Mouse (Mus musculus) MEL (cell line): ENCODE measurements around the gene Cd163. TPM values are rescaled to one million over a fixed set of nuclear protein-coding genes. Genes with fewer than 3 reads are reported as not detected.

Source experiments
- DNase-seq: peaks from one replicate; pipeline ENCODE4 v3.0.0; 2011; ENCODE audit warnings: low read depth, low spot score
- H3K27ac ChIP-seq: 2 replicates; pipeline ENCODE4 v1.5.1; 2012; ENCODE audit warnings: low read depth, mild to moderate bottlenecking, control low read depth, low read length, moderate library complexity; ENCODE audit not compliant: control insufficient read depth
- H3K27me3 ChIP-seq, 2 experiments: fragments of 150-350 bp in 1 of 2; sonication (generic) in 1 of 2; 2 replicates each; pipeline ENCODE4 v1.6.1; 2012; ENCODE audit warnings: low read length in 2 of 2, mild to moderate bottlenecking in 2 of 2, improper control_type of control experiment in 1 of 2, moderate library complexity in 1 of 2; ENCODE audit not compliant: insufficient read depth in 2 of 2, control insufficient read depth in 1 of 2
- H3K36me3 ChIP-seq, 2 experiments: 2 replicates each; pipeline ENCODE4 v1.6.1; 2012 to 2014; ENCODE audit warnings: low read length in 2 of 2, improper control_type of control experiment in 1 of 2, inconsistent platforms in 1 of 2, mild to moderate bottlenecking in 1 of 2; ENCODE audit not compliant: insufficient read depth in 2 of 2, control insufficient read depth in 1 of 2
- H3K4me1 ChIP-seq, 2 experiments: fragments of 150-350 bp in 1 of 2; sonication (generic) in 1 of 2; 2 replicates each; pipeline ENCODE4 v1.6.1; 2012; ENCODE audit warnings: low read length in 2 of 2, improper control_type of control experiment in 1 of 2, mild to moderate bottlenecking in 1 of 2; ENCODE audit not compliant: insufficient read depth in 2 of 2, control insufficient read depth in 1 of 2
- H3K4me3 ChIP-seq, 2 experiments: fragments of 150-350 bp in 1 of 2; sonication (generic) in 1 of 2; 2 replicates each; pipeline ENCODE4 v1.5.1; 2012; ENCODE audit warnings: low read depth in 2 of 2, low read length in 2 of 2, mild to moderate bottlenecking in 2 of 2, moderate library complexity in 2 of 2, control low read depth in 1 of 2, improper control_type of control experiment in 1 of 2; ENCODE audit not compliant: control insufficient read depth in 1 of 2, insufficient read depth in 1 of 2
- H3K79me2 ChIP-seq: 2 replicates; pipeline ENCODE4 v1.6.1; 2012; ENCODE audit warnings: mild to moderate bottlenecking, low read length, moderate library complexity; ENCODE audit not compliant: control insufficient read depth, poor library complexity, insufficient read depth
- H3K9ac ChIP-seq: 2 replicates; pipeline ENCODE4 v1.6.1; 2012; ENCODE audit warnings: low read depth, mild to moderate bottlenecking, control low read depth, low read length, moderate library complexity; ENCODE audit not compliant: control insufficient read depth, poor library complexity, severe bottlenecking
- H3K9me3 ChIP-seq: fragments of 150-350 bp; sonication (generic); replicated peaks from 2 replicates; pipeline ENCODE4 v1.6.1; 2012; ENCODE audit warnings: mild to moderate bottlenecking, low read length, improper control_type of control experiment, moderate library complexity; ENCODE audit not compliant: insufficient read depth
- CTCF ChIP-seq, 3 experiments: IDR thresholded peaks in 2 of 3; conservative IDR thresholded peaks in 1 of 3; 2 replicates each; pipeline ENCODE4 v1.5.1; 2011 to 2012; ENCODE audit warnings: low read length in 3 of 3, low read depth in 2 of 3, mild to moderate bottlenecking in 2 of 3, improper control_type of control experiment in 1 of 3, inconsistent platforms in 1 of 3, mixed read lengths in 1 of 3, moderate library complexity in 1 of 3; ENCODE audit not compliant: control insufficient read depth in 1 of 3, insufficient read depth in 1 of 3, poor library complexity in 1 of 3, severe bottlenecking in 1 of 3
- E2F4 ChIP-seq: IDR thresholded peaks from 2 replicates; pipeline ENCODE4 v1.6.1; 2011; ENCODE audit warnings: low read depth, low read length, improper control_type of control experiment, borderline replicate concordance
- ELF1 ChIP-seq: IDR thresholded peaks from 2 replicates; pipeline ENCODE4 v1.6.1; 2014; ENCODE audit warnings: low read depth, mild to moderate bottlenecking, inconsistent platforms, low read length, improper control_type of control experiment, moderate library complexity
- EP300 ChIP-seq, 2 experiments: IDR thresholded peaks; 2 replicates each; pipeline ENCODE4 v1.6.1; 2011; ENCODE audit warnings: improper control_type of control experiment in 2 of 2, low read length in 2 of 2, low read depth in 1 of 2, mild to moderate bottlenecking in 1 of 2
- ETS1 ChIP-seq: IDR thresholded peaks from 2 replicates; pipeline ENCODE4 v1.6.1; 2012; ENCODE audit warnings: low read depth, mild to moderate bottlenecking, inconsistent platforms, low read length, improper control_type of control experiment, moderate library complexity
- GATA1 ChIP-seq: IDR thresholded peaks from 2 replicates; pipeline ENCODE4 v1.6.1; 2011; ENCODE audit warnings: low read depth, low read length, improper control_type of control experiment
- HCFC1 ChIP-seq: IDR thresholded peaks from 2 replicates; pipeline ENCODE4 v1.6.1; 2012; ENCODE audit warnings: low read depth, mild to moderate bottlenecking, inconsistent platforms, low read length, improper control_type of control experiment, moderate library complexity
- MAFK ChIP-seq: IDR thresholded peaks from 2 replicates; pipeline ENCODE4 v1.6.1; 2011; ENCODE audit warnings: low read depth, mild to moderate bottlenecking, low read length, improper control_type of control experiment, borderline replicate concordance
- MAX ChIP-seq: IDR thresholded peaks from 2 replicates; pipeline ENCODE4 v1.6.1; 2011; ENCODE audit warnings: low read length, improper control_type of control experiment
- MAZ ChIP-seq: IDR thresholded peaks from 2 replicates; pipeline ENCODE4 v1.6.1; 2012; ENCODE audit warnings: low read depth, mild to moderate bottlenecking, inconsistent platforms, low read length, improper control_type of control experiment
- MEF2A ChIP-seq: IDR thresholded peaks from 2 replicates; pipeline ENCODE4 v1.6.1; 2014; ENCODE audit warnings: low read depth, mild to moderate bottlenecking, inconsistent platforms, low read length, improper control_type of control experiment; ENCODE audit not compliant: poor library complexity, insufficient replicate concordance, severe bottlenecking; ENCODE audit errors: extremely low read depth
- MYB ChIP-seq: IDR thresholded peaks from 2 replicates; pipeline ENCODE4 v1.6.1; 2011; ENCODE audit warnings: mild to moderate bottlenecking, low read depth, low read length, improper control_type of control experiment
- NELFE ChIP-seq: IDR thresholded peaks from 2 replicates; pipeline ENCODE4 v1.6.1; 2011; ENCODE audit warnings: low read depth, low read length, improper control_type of control experiment
- NRF1 ChIP-seq: IDR thresholded peaks from 2 replicates; pipeline ENCODE4 v1.6.1; 2014; ENCODE audit warnings: low read depth, mild to moderate bottlenecking, inconsistent platforms, low read length, improper control_type of control experiment, moderate library complexity; ENCODE audit not compliant: poor library complexity, insufficient read depth, severe bottlenecking
- POLR2A ChIP-seq, 2 experiments: IDR thresholded peaks; 2 replicates each; pipeline ENCODE4 v1.6.1; 2011 to 2012; ENCODE audit warnings: low read length in 2 of 2, mild to moderate bottlenecking in 2 of 2, control low read depth in 1 of 2, improper control_type of control experiment in 1 of 2, low read depth in 1 of 2, moderate library complexity in 1 of 2; ENCODE audit not compliant: control insufficient read depth in 1 of 2, insufficient read depth in 1 of 2, poor library complexity in 1 of 2
- POLR2AphosphoS5 ChIP-seq: IDR thresholded peaks from 2 replicates; pipeline ENCODE4 v1.6.1; 2012; ENCODE audit warnings: low read depth, borderline replicate concordance, mild to moderate bottlenecking, inconsistent platforms, low read length, moderate library complexity, mixed read lengths
- RAD21 ChIP-seq: IDR thresholded peaks from 2 replicates; pipeline ENCODE4 v1.6.1; 2011; ENCODE audit warnings: mild to moderate bottlenecking, low read depth, low read length, improper control_type of control experiment
- RCOR1 ChIP-seq: IDR thresholded peaks from 2 replicates; pipeline ENCODE4 v1.6.1; 2012; ENCODE audit warnings: low read depth, mild to moderate bottlenecking, inconsistent platforms, low read length, improper control_type of control experiment
- SIN3A ChIP-seq: IDR thresholded peaks from 2 replicates; pipeline ENCODE4 v1.6.1; 2012; ENCODE audit warnings: low read length, improper control_type of control experiment, inconsistent platforms
- UBTF ChIP-seq: IDR thresholded peaks from 2 replicates; pipeline ENCODE4 v1.6.1; 2012; ENCODE audit warnings: low read depth, mild to moderate bottlenecking, inconsistent platforms, low read length, improper control_type of control experiment, moderate library complexity, borderline replicate concordance; ENCODE audit not compliant: insufficient read depth
- polyA plus RNA-seq, 2 experiments: library from polyadenylated mRNA; stranded (reverse) in 1 of 2; unstranded in 1 of 2; fragments of >175 nt in 1 of 2; fragments of >200 nt in 1 of 2; gene quantifications; 2 replicates each; pipeline versions ENCODE4 v1.2.1 to v1.2.4; 2012; ENCODE audit warnings: low replicate concordance in 2 of 2, low read depth in 1 of 2; ENCODE audit not compliant: insufficient read length in 2 of 2, insufficient read depth in 1 of 2, missing spikeins in 1 of 2
- total RNA-seq: library from RNA; depleted of rRNA; stranded (reverse); fragments of 300-350 nt; gene quantifications from 2 replicates; pipeline ENCODE4 v1.2.3, GENCODE M21; 2012

Gene Cd163
- total and polyA plus RNA-seq, 3 experiments = 0.58 to 0.81 TPM; not detected in 1

DNA sequence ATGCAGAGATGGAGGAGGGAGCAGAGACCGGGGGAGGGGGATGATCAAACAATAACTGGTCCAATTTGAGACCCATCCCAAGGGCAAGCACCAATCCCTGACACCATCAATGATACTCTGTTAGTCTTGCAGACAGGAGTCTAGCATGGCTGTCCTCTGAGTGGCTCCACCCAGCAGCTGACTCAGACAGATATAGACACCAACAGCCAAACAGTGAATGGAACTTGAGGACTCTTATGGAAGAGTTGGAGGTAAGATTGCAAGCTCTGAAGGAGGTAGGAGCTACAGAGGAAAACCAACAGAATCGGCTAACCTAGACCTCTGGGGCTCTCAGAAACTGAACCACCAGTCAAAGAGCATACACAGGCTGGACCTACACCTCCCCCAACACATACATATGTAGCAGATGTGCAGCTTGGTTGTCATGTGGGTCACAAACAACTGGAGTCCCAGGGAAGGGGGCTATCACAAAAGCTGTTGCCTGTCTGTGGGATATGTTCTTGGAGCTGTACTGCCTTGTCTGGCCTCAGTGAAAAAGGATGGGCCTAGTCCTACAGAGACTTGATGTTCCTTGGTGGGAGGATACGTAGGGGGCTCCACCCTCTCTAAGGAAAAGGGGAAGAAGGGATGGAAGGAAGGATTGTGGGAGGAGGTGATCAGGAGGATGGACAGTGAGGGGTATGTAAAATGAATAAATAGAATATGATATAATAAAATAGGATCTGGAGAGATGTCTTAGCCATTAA is 2.8 kb upstream of the Cd163 start:
- TF ChIP-seq MEF2A (no peak), NRF1 (no peak), NELFE (no peak), MAZ (no peak), POLR2A (IDR thresholded peaks at IDR 0.05; ENCODE audit: control insufficient read depth in 1 of 2, insufficient read depth in 1 of 2, low read depth in 1 of 2, low read length in 2 of 2, poor library complexity in 1 of 2) (no peak), E2F4 (no peak), ELF1 (no peak), GATA1 (no peak), CTCF (IDR thresholded peaks at IDR 0.05 in 2 of 3, conservative IDR thresholded peaks at IDR 0.05 in 1 of 3; ENCODE audit: control insufficient read depth in 1 of 3, insufficient read depth in 1 of 3, low read depth in 2 of 3, low read length in 3 of 3, poor library complexity in 1 of 3, severe bottlenecking in 1 of 3) (no peak), SIN3A (no peak), EP300 (IDR thresholded peaks at IDR 0.05; ENCODE audit: low read depth in 1 of 2, low read length in 2 of 2) (no peak), RAD21 (no peak), MAFK (no peak), MYB (no peak), RCOR1 (no peak), ETS1 (no peak), HCFC1 (no peak), POLR2AphosphoS5 (no peak)
- H3K9ac ChIP-seq = no peak overlapping the region

GRCm38 (mm10) chr6:124308935-124309334 is 4.5 kb downstream of the Cd163 start:
- no peak overlapping the region for H3K9ac ChIP-seq
- no peak for TF ChIP-seq NELFE
- TF ChIP-seq MAX = no peak
- no peak for TF ChIP-seq UBTF

More for the DNA sequence above, 2.8 kb upstream of the Cd163 start:
- DNase-seq = no peak
- Histone ChIP-seq H3K27ac (no peak overlapping the region), H3K36me3 (no peaks in the 10 kb centered on the region), H3K79me2 (no peaks in the 10 kb centered on the region), H3K27me3 (no peaks in the 10 kb centered on the region), H3K9me3 (no peaks in the 10 kb centered on the region), H3K4me1 (no peaks in the 10 kb centered on the region), H3K4me3 (no peak overlapping the region)

More at GRCm38 (mm10) chr6:124308935-124309334, 4.5 kb downstream of the Cd163 start:
- Histone ChIP-seq H3K9me3 (no peaks in the 10 kb centered on the region), H3K27ac (no peak overlapping the region), H3K79me2 (no peaks in the 10 kb centered on the region), H3K36me3 (no peaks in the 10 kb centered on the region), H3K4me3 (no peak overlapping the region), H3K4me1 (no peaks in the 10 kb centered on the region), H3K27me3 (no peaks in the 10 kb centered on the region)
- DNase-seq = no peak
